Mouse (Mus musculus) embryonic stem cell, embryonic (primary cell): ENCODE data around the gene Ptprg.
"Not testable (repeated sequence)": the region's sequence is repeated elsewhere in the genome, so short reads cannot be mapped to it uniquely, and the experiment has no call there.

ENCODE experiments used
- CTCF ChIA-PET, 4 experiments: fragments of 300-600 bp in 2 of 4; fragments of 350-600 bp in 2 of 4; sonication (Branson Sonifier 250); formaldehyde crosslinking; loops; one replicate each; lab custom pipeline; 2022; ENCODE audit warnings: inconsistent platforms in 2 of 4; lab: Charles Lee
- POLR2A ChIA-PET, 4 experiments: fragments of 300-600 bp in 2 of 4; fragments of 350-600 bp in 2 of 4; sonication (Branson Sonifier 250); formaldehyde crosslinking; loops; one replicate each; lab custom pipeline; 2022; ENCODE audit warnings: antibody characterized with exemption in 4 of 4, inconsistent platforms in 1 of 4; lab: Charles Lee

Gene Ptprg

GRCm38 (mm10) chr14:11802355-11803035 lies 249.2 kb downstream of the Ptprg start:
- ChIA-PET CTCF (no interaction called here), POLR2A (interaction anchor here in 1 of 4 experiments (0.7 to 1.3 kb wide), 4 partner anchors 13 to 39 kb away, joined by 3 to 5 read pairs (median 4); no protein-coding TSS in a partner anchor)

GRCm38 (mm10) chr14:11806674-11807073 lies 253.3 kb downstream of the Ptprg start:
- ChIA-PET CTCF (no interaction called here), POLR2A (no interaction called here)

GRCm38 (mm10) chr14:11807465-11807864 lies 254.1 kb downstream of the Ptprg start:
- ChIA-PET POLR2A (no interaction called here), CTCF (no interaction called here)

- POLR2A ChIA-PET = interaction anchor here in 1 of 4 experiments (1.2 kb wide), 1 partner anchor 12 kb away, joined by 3 read pairs; no protein-coding TSS in a partner anchor
Observed at GRCm38 (mm10) chr14:11811142-11811761, 257.9 kb downstream of the Ptprg start.

DNA sequence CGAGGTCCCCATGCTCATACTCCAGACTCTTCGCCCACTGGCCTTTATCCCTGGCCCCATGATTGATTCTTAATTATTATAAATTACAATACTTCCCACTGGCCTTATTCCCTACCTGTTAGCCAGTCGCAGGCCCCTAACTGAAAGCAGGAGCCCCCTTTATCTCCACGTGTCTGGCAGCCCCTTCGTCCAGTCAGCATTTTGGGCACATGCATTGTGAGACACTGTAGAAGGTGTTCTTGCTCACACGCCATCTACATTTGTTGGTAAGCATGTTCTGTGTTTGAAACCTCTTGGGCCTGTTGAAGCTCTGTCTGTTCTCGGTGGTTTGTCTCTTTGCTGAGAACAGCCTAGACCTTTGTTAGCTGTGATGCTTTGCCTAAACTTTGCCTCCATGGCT lies 259.0 kb downstream of the Ptprg start:
- POLR2A ChIA-PET = interaction anchor here in 1 of 4 experiments (0.9 to 1.2 kb wide), 2 partner anchors 13 to 23 kb away, joined by 3 read pairs; no protein-coding TSS in a partner anchor

More at GRCm38 (mm10) chr14:11811142-11811761, 257.9 kb downstream of the Ptprg start:
- CTCF ChIA-PET = no interaction called here

GRCm38 (mm10) chr14:11814811-11815210 lies 261.5 kb downstream of the Ptprg start:
- CTCF ChIA-PET = not testable (repeated sequence)
- POLR2A ChIA-PET = interaction anchor here in 1 of 4 experiments (1.0 kb wide), 1 partner anchor 27 kb away, joined by 3 read pairs; no protein-coding TSS in a partner anchor

More for the DNA sequence above, 259.0 kb downstream of the Ptprg start:
- CTCF ChIA-PET = interaction anchor here in 1 of 4 experiments (0.6 kb wide), 1 partner anchor 774 kb away, joined by 4 read pairs; no protein-coding TSS in a partner anchor

DNA sequence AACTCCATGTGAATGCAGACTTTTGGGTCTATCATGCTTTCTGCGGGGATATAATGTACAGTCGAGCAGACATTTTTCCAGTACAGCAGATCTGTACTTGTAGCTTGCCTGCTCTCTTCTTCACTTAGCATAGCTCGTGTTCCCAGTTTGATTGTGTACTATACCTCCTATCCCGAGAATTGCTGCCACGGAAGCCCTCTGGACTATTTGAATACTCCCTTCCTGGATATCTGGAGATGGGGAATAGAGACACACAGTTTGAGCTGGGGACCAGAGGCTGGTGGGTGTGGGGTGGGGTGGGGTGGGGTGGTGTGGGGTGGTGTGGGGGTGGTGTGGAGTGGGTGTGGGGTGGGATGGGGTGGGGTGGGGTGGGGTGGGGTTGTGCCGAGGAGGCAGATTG lies 263.9 kb downstream of the Ptprg start:
- ChIA-PET POLR2A (interaction anchor here in 3 of 4 experiments (0.7 to 1.2 kb wide), 3 partner anchors 54 to 264 kb away, joined by 3 to 5 read pairs (median 3); partner anchors contain the start of gene Ptprg (in 1 of the 3)), CTCF (no interaction called here)

- CTCF ChIA-PET = interaction anchor here in 1 of 4 experiments (0.7 kb wide), 1 partner anchor 265 kb away, joined by 9 read pairs; the partner anchor contains the start of gene Ptprg
- POLR2A ChIA-PET = interaction anchor here in 2 of 4 experiments (0.7 to 1.2 kb wide), 4 partner anchors 53 to 254 kb away, joined by 3 to 5 read pairs (median 3); no protein-coding TSS in a partner anchor
Observed at GRCm38 (mm10) chr14:11818054-11818453, 264.7 kb downstream of the Ptprg start.

GRCm38 (mm10) chr14:11818721-11819120 lies 265.4 kb downstream of the Ptprg start:
- CTCF ChIA-PET = no interaction called here
- POLR2A ChIA-PET = interaction anchor here in 1 of 4 experiments (0.7 to 0.9 kb wide), 2 partner anchors 63 to 133 kb away, joined by 3 read pairs; no protein-coding TSS in a partner anchor

- POLR2A ChIA-PET = no interaction called here
Observed at GRCm38 (mm10) chr14:11819326-11819725, 266.0 kb downstream of the Ptprg start.

GRCm38 (mm10) chr14:11822830-11823700 lies 269.7 kb downstream of the Ptprg start:
- ChIA-PET CTCF (no interaction called here), POLR2A (interaction anchor here in 1 of 4 experiments (0.6 kb wide), 1 partner anchor 341 kb away, joined by 4 read pairs; no protein-coding TSS in a partner anchor)

More at GRCm38 (mm10) chr14:11819326-11819725, 266.0 kb downstream of the Ptprg start:
- CTCF ChIA-PET = no interaction called here

GRCm38 (mm10) chr14:11823701-11824095 lies 270.4 kb downstream of the Ptprg start:
- ChIA-PET POLR2A (interaction anchor here in 1 of 4 experiments (0.6 to 1.6 kb wide), 4 partner anchors 15 to 341 kb away, joined by 3 to 4 read pairs (median 4); no protein-coding TSS in a partner anchor), CTCF (no interaction called here)

- ChIA-PET POLR2A (interaction anchor here in 1 of 4 experiments (0.7 to 1.9 kb wide), 4 partner anchors 13 to 56 kb away, joined by 3 to 5 read pairs (median 4); no protein-coding TSS in a partner anchor), CTCF (no interaction called here)
Observed at GRCm38 (mm10) chr14:11824915-11825314, 271.6 kb downstream of the Ptprg start.

GRCm38 (mm10) chr14:11825551-11825950 lies 272.2 kb downstream of the Ptprg start:
- ChIA-PET CTCF (no interaction called here), POLR2A (interaction anchor here in 1 of 4 experiments (1.9 kb wide), 1 partner anchor 25 kb away, joined by 4 read pairs; no protein-coding TSS in a partner anchor)

DNA sequence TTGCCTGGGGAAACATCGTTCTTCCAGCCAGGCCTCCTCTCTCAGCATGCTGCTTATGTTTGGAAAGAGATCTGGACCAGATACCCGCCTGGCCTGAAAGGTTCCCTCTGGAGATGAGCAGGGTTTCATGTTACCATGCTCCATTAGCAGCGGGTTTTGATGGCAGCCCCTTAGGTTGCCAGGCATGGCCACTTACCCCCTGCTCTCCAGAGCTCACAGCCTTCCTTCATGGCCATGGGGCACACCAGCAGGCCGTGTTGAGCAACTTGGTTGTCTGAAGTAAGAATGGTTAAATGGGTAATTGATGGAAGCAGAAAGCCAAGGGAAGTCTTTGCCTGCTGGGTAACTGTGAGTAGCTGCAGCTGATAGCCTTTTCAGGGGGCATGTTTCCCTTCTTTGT lies 274.8 kb downstream of the Ptprg start:
- POLR2A ChIA-PET = no interaction called here
- CTCF ChIA-PET = no interaction called here

GRCm38 (mm10) chr14:11833678-11834077 lies 280.3 kb downstream of the Ptprg start:
- POLR2A ChIA-PET = interaction anchor here in 1 of 4 experiments (1.0 to 1.9 kb wide), 4 partner anchors 24 to 277 kb away, joined by 3 to 5 read pairs (median 4); no protein-coding TSS in a partner anchor
- CTCF ChIA-PET = interaction anchor here in 1 of 4 experiments (0.6 kb wide), 1 partner anchor 269 kb away, joined by 3 read pairs; no protein-coding TSS in a partner anchor

- ChIA-PET POLR2A (interaction anchor here in 1 of 4 experiments (0.6 to 1.4 kb wide), 5 partner anchors 16 to 1285 kb away, joined by 3 read pairs; no protein-coding TSS in a partner anchor), CTCF (no interaction called here)
Observed at GRCm38 (mm10) chr14:11835706-11836445, 282.5 kb downstream of the Ptprg start.
